29 mouse cellular contexts compared by ENCODE assay signal in genomic region chr16:13364145-13364544, GRCm38 (mm10).
A peak's percentile ranks its signal among the peaks of the same experiment; 100 is the strongest.
DNase-seq lines count a peak whose midpoint lies in the region; ATAC-seq and TF ChIP-seq lines count a peak whose summit lies in the region.
"Had no signal": no experiment of that assay in that cellular context is flagged by ENCODE, and none has a peak within 500 bp of the region (broad histone marks: within the 10 kb centered on the region; RNA-seq: fewer than 3 reads in every experiment).

No protein-coding gene starts in this region.

- H3K9ac ChIP-seq in heart, embryonic 12.5 days: no peak overlapping the region
- no peak overlapping the region for H3K9ac ChIP-seq in intestine, embryonic 16.5 days (ENCODE audit: low read depth, low read length)
- H3K9ac ChIP-seq: heart, embryonic 15.5 days; hindbrain, embryonic 15.5 days; kidney, embryonic 15.5 days; limb, embryonic 15.5 days; liver, embryonic 14.5 days; neural tube, embryonic 13.5 days had no signal

- TF ChIP-seq POLR2A in myocyte (IDR thresholded peaks at IDR 0.05; ENCODE audit: insufficient read length, low read depth): no peak

- H3K27me3 ChIP-seq in heart, embryonic 10.5 days (ENCODE audit: insufficient read depth, poor library complexity, severe bottlenecking): no peaks in the 10 kb centered on the region
- H3K27me3 ChIP-seq in heart, embryonic 12.5 days (replicated peaks): no peaks in the 10 kb centered on the region
- H3K27me3 ChIP-seq in myocyte (ENCODE audit: control insufficient read depth, insufficient read depth, insufficient read length): no peaks in the 10 kb centered on the region
- no peaks in the 10 kb centered on the region for H3K27me3 ChIP-seq in intestine, embryonic 16.5 days (replicated peaks; ENCODE audit: control insufficient read depth, insufficient read depth, low read length)
- H3K27me3 ChIP-seq: heart, embryonic 15.5 days; hindbrain, embryonic 15.5 days; kidney, embryonic 15.5 days; limb, embryonic 15.5 days; neural tube, embryonic 13.5 days had no signal

- WGBS in heart, embryonic 10.5 days: 21% methylated on average over 3 of the region's 3 CpGs
- WGBS in heart, embryonic 12.5 days: 18% methylated on average over 3 of the region's 3 CpGs
- WGBS in intestine, embryonic 16.5 days: 63% methylated on average over 3 of the region's 3 CpGs

- 0 out of 2 replicates have a peak, but pooled peaks cover under 1% of the 10 kb centered on the region for H3K36me3 ChIP-seq in heart, embryonic 10.5 days
- peaks cover under 1% of the 10 kb centered on the region; the same call in 1 of the 2 replicates for H3K36me3 ChIP-seq in heart, embryonic 12.5 days
- no peaks in the 10 kb centered on the region for H3K36me3 ChIP-seq in myocyte (ENCODE audit: control insufficient read depth, insufficient read depth)
- no peaks in the 10 kb centered on the region for H3K36me3 ChIP-seq in intestine, embryonic 16.5 days (ENCODE audit: control insufficient read depth, insufficient read depth, low read length)
- H3K36me3 ChIP-seq: G1E; hindbrain, embryonic 15.5 days; limb, embryonic 10.5 days; limb, embryonic 15.5 days; neural tube, embryonic 13.5 days had no signal

- TF ChIP-seq CTCF in left cerebral cortex, adult 2 months (IDR thresholded peaks at IDR 0.05): no peak

- H3ac ChIP-seq in myocyte (ENCODE audit: control insufficient read depth, insufficient read length): no peak overlapping the region

- peaks cover 62% of the 10 kb centered on the region for H3K4me1 ChIP-seq in heart, embryonic 10.5 days
- peaks cover 53% of the 10 kb centered on the region for H3K4me1 ChIP-seq in heart, embryonic 12.5 days (replicated peaks)
- H3K4me1 ChIP-seq in intestine, embryonic 16.5 days (ENCODE audit: control insufficient read depth, insufficient read depth, low read length): peaks cover 15% of the 10 kb centered on the region

- no peak for DNase-seq in heart, embryonic 10.5 days (ENCODE audit: low spot score)
- DNase-seq in left cerebral cortex, adult 2 months (ENCODE audit: extremely low spot score in 1 of 2, low spot score in 2 of 2): no peak
- no peak for DNase-seq in left cerebral cortex, adult 9 months (ENCODE audit: low spot score in 2 of 2)
- DNase-seq: adrenal gland, postnatal 10 days; cerebellum, adult 8-10 months; cerebellum, postnatal 36 days; gastrocnemius, postnatal 14 days; heart, postnatal 4 days; kidney, adult 18-20 months; kidney, postnatal 25 days; lung, adult 2 months; lung, postnatal 10 days; thymus, adult 2 months; thymus, postnatal 4 days had no signal

- intact Hi-C loops in left cerebral cortex, adult 2 months (cut with DNase I): no loop called here

- no peaks in the 10 kb centered on the region for H3K79me2 ChIP-seq in myocyte (ENCODE audit: control insufficient read depth, insufficient read depth)

- H3K4me3 ChIP-seq in heart, embryonic 10.5 days: no peak overlapping the region
- H3K4me3 ChIP-seq in heart, embryonic 12.5 days: no peak overlapping the region
- H3K4me3 ChIP-seq in left cerebral cortex, adult 2 months: no peak overlapping the region
- H3K4me3 ChIP-seq in myocyte: no peak overlapping the region
- no peak overlapping the region for H3K4me3 ChIP-seq in intestine, embryonic 16.5 days (ENCODE audit: low read length)
- H3K4me3 ChIP-seq: heart, embryonic 15.5 days; hindbrain, embryonic 15.5 days; kidney, embryonic 15.5 days; limb, embryonic 10.5 days; limb, embryonic 15.5 days; neural tube, embryonic 13.5 days had no signal

- no peak overlapping the region for H3K4me2 ChIP-seq in heart, embryonic 12.5 days
- H3K4me2 ChIP-seq in myocyte (ENCODE audit: low read depth): no peak overlapping the region
- no peak overlapping the region for H3K4me2 ChIP-seq in intestine, embryonic 16.5 days (ENCODE audit: low read depth, low read length)
- H3K4me2 ChIP-seq: heart, embryonic 15.5 days; hindbrain, embryonic 15.5 days; kidney, embryonic 15.5 days; limb, embryonic 15.5 days; neural tube, embryonic 13.5 days had no signal

- no peak for ATAC-seq in heart, embryonic 12.5 days (ENCODE audit: insufficient number of reproducible peaks, low FRiP score)
- ATAC-seq in intestine, embryonic 16.5 days: no peak
- ATAC-seq: forebrain, embryonic 14.5 days; inflammation-experienced regulatory T-cells, adult 6 months; midbrain, embryonic 16.5 days had no signal

- H3K27ac ChIP-seq in heart, embryonic 10.5 days: peak overlapping the region; percentile 65
- H3K27ac ChIP-seq in heart, embryonic 12.5 days (ENCODE audit: poor library complexity, severe bottlenecking): no peak overlapping the region
- H3K27ac ChIP-seq in left cerebral cortex, adult 2 months: 0 out of 2 replicates have a peak overlapping the region, but pooled peaks have one; percentile 40
- no peak overlapping the region for H3K27ac ChIP-seq in intestine, embryonic 16.5 days (ENCODE audit: low read length)
- H3K27ac ChIP-seq: heart, embryonic 15.5 days; hindbrain, embryonic 15.5 days; kidney, embryonic 15.5 days; limb, embryonic 10.5 days; limb, embryonic 15.5 days; liver, embryonic 14.5 days; macrophage; neural tube, embryonic 13.5 days had no signal

- H3K9me3 ChIP-seq in heart, embryonic 10.5 days: no peaks in the 10 kb centered on the region
- no peaks in the 10 kb centered on the region for H3K9me3 ChIP-seq in heart, embryonic 12.5 days (replicated peaks)
- no peaks in the 10 kb centered on the region for H3K9me3 ChIP-seq in intestine, embryonic 16.5 days (ENCODE audit: control insufficient read depth, low read length)
- H3K9me3 ChIP-seq: G1E; heart, embryonic 15.5 days; hindbrain, embryonic 15.5 days; kidney, embryonic 15.5 days; limb, embryonic 10.5 days; limb, embryonic 15.5 days; neural tube, embryonic 13.5 days had no signal

TF ChIP-seq in myocyte, 11 proteins besides CTCF, POLR2A, EP300 and RAD21:
- TF ChIP-seq MYOD1 (IDR thresholded peaks at IDR 0.05; ENCODE audit: control insufficient read depth in 1 of 3, insufficient read length in 2 of 3, low read depth in 2 of 3): peak; percentile 66 to 95 (median 91)
- TF ChIP-seq REST (IDR thresholded peaks at IDR 0.05; ENCODE audit: insufficient read depth, insufficient read length): no peak
- no peak for TF ChIP-seq TCF3 (IDR thresholded peaks at IDR 0.05; ENCODE audit: insufficient read length, low read depth)
- TF ChIP-seq USF1 (IDR thresholded peaks at IDR 0.05; ENCODE audit: low read depth): no peak
- no peak for TF ChIP-seq POLR2AphosphoS2 (IDR thresholded peaks at IDR 0.05; ENCODE audit: insufficient read length, low read depth)
- peak; percentile 93 to 97 (median 94) for TF ChIP-seq MYOG (IDR thresholded peaks at IDR 0.05; ENCODE audit: control insufficient read depth in 1 of 3, insufficient read depth in 1 of 3, insufficient read length in 2 of 3, low read depth in 2 of 3)
- TF ChIP-seq SRF (IDR thresholded peaks at IDR 0.05; ENCODE audit: control insufficient read depth, insufficient read length, low read depth): no peak
- no peak for TF ChIP-seq MAX (IDR thresholded peaks at IDR 0.05; ENCODE audit: low read depth)
- TF ChIP-seq E2F4 (IDR thresholded peaks at IDR 0.05; ENCODE audit: insufficient read depth): no peak
- peak; percentile 75 for TF ChIP-seq TCF12 (IDR thresholded peaks at IDR 0.05; ENCODE audit: insufficient read depth, poor library complexity, severe bottlenecking)
- TF ChIP-seq CEBPB (IDR thresholded peaks at IDR 0.05; ENCODE audit: insufficient read depth, poor library complexity, severe bottlenecking): no peak

Comparison
In these comparisons a context has a peak if more than half of its experiments do, and no peak if none do; other contexts are left out.
1. H3K27ac ChIP-seq: peak in heart, embryonic 10.5 days (single experiment) and left cerebral cortex, adult 2 months (single experiment); none in heart, embryonic 12.5 days (single experiment) and intestine, embryonic 16.5 days (single experiment).